Mouse (Mus musculus): ENCODE data around the gene Slc25a18. TPM values are rescaled to one million over a fixed set of nuclear protein-coding genes. Genes with fewer than 3 reads are reported as not detected.

Slc25a18 gene
- total and polyA plus RNA-seq, 2 experiments from 2014 or later = 35.8 to 73.9 TPM

- no peak for TF ChIP-seq CTCF (IDR thresholded peaks at IDR 0.05)
- Histone ChIP-seq H3K27ac (ENCODE audit: low read depth, low read length) (no peak overlapping the region), H3K9ac (replicated peaks; ENCODE audit: low read length, poor library complexity, severe bottlenecking) (no peak overlapping the region), H3K4me2 (ENCODE audit: low read depth, low read length, poor library complexity, severe bottlenecking) (no peak overlapping the region), H3K4me1 (ENCODE audit: insufficient read depth, low read length) (peaks cover 7% of the 10 kb centered on the region; the same call in 1 of the 2 replicates), H3K27me3 (ENCODE audit: insufficient read depth, low read length) (no peaks in the 10 kb centered on the region), H3K4me3 (ENCODE audit: low read depth, low read length) (no peak overlapping the region), H3K9me3 (ENCODE audit: low read length) (no peaks in the 10 kb centered on the region), H3K36me3 (ENCODE audit: insufficient read depth, low read length) (peaks cover 21% of the 10 kb centered on the region)
- WGBS = 96% methylated on average over 2 of the region's 2 CpGs
- ATAC-seq (ENCODE audit: low FRiP score) (no peak), DNase-seq (ENCODE audit: low spot score) (no peak)
Observed at GRCm38 (mm10) chr6:120819294-120819693, 45.9 kb downstream of the Slc25a18 start.

- 94% methylated on average over 5 of the region's 5 CpGs for WGBS
- no peak for ATAC-seq (ENCODE audit: low FRiP score)
Observed at GRCm38 (mm10) chr6:120820144-120820543, 46.8 kb downstream of the Slc25a18 start.

GRCm38 (mm10) chr6:120820941-120821340 is 47.6 kb downstream of the Slc25a18 start:
- no peak for TF ChIP-seq CTCF (IDR thresholded peaks at IDR 0.05)
- 0 out of 2 replicates have a peak overlapping the region, but pooled peaks have one; percentile 58 for H3K4me2 ChIP-seq (ENCODE audit: low read depth, low read length, poor library complexity, severe bottlenecking)
- H3K9me3 ChIP-seq (ENCODE audit: low read length) = no peaks in the 10 kb centered on the region
- no peak overlapping the region for H3K4me3 ChIP-seq (ENCODE audit: low read depth, low read length)
- 97% methylated on average over 1 of the region's 1 CpGs for WGBS
- peaks cover 21% of the 10 kb centered on the region for H3K36me3 ChIP-seq (ENCODE audit: insufficient read depth, low read length)
- DNase-seq (ENCODE audit: low spot score) (no peak), ATAC-seq (ENCODE audit: low FRiP score) (no peak)
- peaks cover 7% of the 10 kb centered on the region; the same call in 1 of the 2 replicates for H3K4me1 ChIP-seq (ENCODE audit: insufficient read depth, low read length)
- H3K27ac ChIP-seq (ENCODE audit: low read depth, low read length) = no peak overlapping the region
- no peaks in the 10 kb centered on the region for H3K27me3 ChIP-seq (ENCODE audit: insufficient read depth, low read length)
- no peak overlapping the region for H3K9ac ChIP-seq (replicated peaks; ENCODE audit: low read length, poor library complexity, severe bottlenecking)

More at GRCm38 (mm10) chr6:120820144-120820543, 46.8 kb downstream of the Slc25a18 start:
- Histone ChIP-seq H3K4me2 (ENCODE audit: low read depth, low read length, poor library complexity, severe bottlenecking) (no peak overlapping the region), H3K4me1 (ENCODE audit: insufficient read depth, low read length) (peaks cover 7% of the 10 kb centered on the region; the same call in 1 of the 2 replicates), H3K27me3 (ENCODE audit: insufficient read depth, low read length) (no peaks in the 10 kb centered on the region), H3K27ac (ENCODE audit: low read depth, low read length) (no peak overlapping the region), H3K9me3 (ENCODE audit: low read length) (no peaks in the 10 kb centered on the region), H3K4me3 (ENCODE audit: low read depth, low read length) (no peak overlapping the region), H3K36me3 (ENCODE audit: insufficient read depth, low read length) (peaks cover 21% of the 10 kb centered on the region), H3K9ac (replicated peaks; ENCODE audit: low read length, poor library complexity, severe bottlenecking) (no peak overlapping the region)
- no peak for DNase-seq (ENCODE audit: low spot score)
- no peak for TF ChIP-seq CTCF (IDR thresholded peaks at IDR 0.05)

- peaks cover 7% of the 10 kb centered on the region; the same call in 1 of the 2 replicates for H3K4me1 ChIP-seq (ENCODE audit: insufficient read depth, low read length)
- no peaks in the 10 kb centered on the region for H3K9me3 ChIP-seq (ENCODE audit: low read length)
- H3K4me2 ChIP-seq (ENCODE audit: low read depth, low read length, poor library complexity, severe bottlenecking) = peak overlapping the region; percentile 58
- peak overlapping the region; percentile 89 for H3K4me3 ChIP-seq (ENCODE audit: low read depth, low read length)
- no peaks in the 10 kb centered on the region for H3K27me3 ChIP-seq (ENCODE audit: insufficient read depth, low read length)
- no peak for TF ChIP-seq CTCF (IDR thresholded peaks at IDR 0.05)
- H3K36me3 ChIP-seq (ENCODE audit: insufficient read depth, low read length) = peaks cover 21% of the 10 kb centered on the region
- ATAC-seq (ENCODE audit: low FRiP score) (no peak), DNase-seq (ENCODE audit: low spot score) (no peak)
- H3K27ac ChIP-seq (ENCODE audit: low read depth, low read length) = peak overlapping the region; percentile 87; the same call in 1 of the 2 replicates
- peak overlapping the region; percentile 85 for H3K9ac ChIP-seq (replicated peaks; ENCODE audit: low read length, poor library complexity, severe bottlenecking)
- 50% methylated on average over 5 of the region's 5 CpGs for WGBS
Observed at GRCm38 (mm10) chr6:120821715-120822114, 48.3 kb downstream of the Slc25a18 start.

- no peak for TF ChIP-seq CTCF (IDR thresholded peaks at IDR 0.05)
- Histone ChIP-seq H3K4me1 (ENCODE audit: insufficient read depth, low read length) (peaks cover 7% of the 10 kb centered on the region; the same call in 1 of the 2 replicates), H3K9ac (replicated peaks; ENCODE audit: low read length, poor library complexity, severe bottlenecking) (peak within 1 kb of the TSS; percentile 85), H3K36me3 (ENCODE audit: insufficient read depth, low read length) (peaks cover 19% of the 10 kb centered on the region), H3K9me3 (ENCODE audit: low read length) (no peaks in the 10 kb centered on the region), H3K4me2 (ENCODE audit: low read depth, low read length, poor library complexity, severe bottlenecking) (peak within 1 kb of the TSS; percentile 58), H3K4me3 (ENCODE audit: low read depth, low read length) (peak within 1 kb of the TSS; percentile 89), H3K27me3 (ENCODE audit: insufficient read depth, low read length) (no peaks in the 10 kb centered on the region), H3K27ac (ENCODE audit: low read depth, low read length) (peak within 1 kb of the TSS; percentile 87)
- WGBS = 0% methylated on average over 41 of the region's 41 CpGs
- peak; percentile 96 for ATAC-seq (ENCODE audit: low FRiP score)
- DNase-seq (ENCODE audit: low spot score) = peak; percentile 98
Observed at GRCm38 (mm10) chr6:120822307-120822928, 49.0 kb downstream of the Slc25a18 start, which contains the start of gene Atp6v1e1. TSS of gene Atp6v1e1 (minus strand) at chr6:120822793.

GRCm38 (mm10) chr6:120822937-120823614 is 49.7 kb downstream of the Slc25a18 start:
- TF ChIP-seq CTCF (IDR thresholded peaks at IDR 0.05) = peak; percentile 49
- Histone ChIP-seq H3K27ac (ENCODE audit: low read depth, low read length) (peak overlapping the region; percentile 51; the same call in 1 of the 2 replicates), H3K4me1 (ENCODE audit: insufficient read depth, low read length) (peaks cover 7% of the 10 kb centered on the region; the same call in 1 of the 2 replicates), H3K9ac (replicated peaks; ENCODE audit: low read length, poor library complexity, severe bottlenecking) (no peak overlapping the region), H3K36me3 (ENCODE audit: insufficient read depth, low read length) (peaks cover 12% of the 10 kb centered on the region), H3K9me3 (ENCODE audit: low read length) (no peaks in the 10 kb centered on the region), H3K27me3 (ENCODE audit: insufficient read depth, low read length) (no peaks in the 10 kb centered on the region), H3K4me3 (ENCODE audit: low read depth, low read length) (peak overlapping the region; percentile 89), H3K4me2 (ENCODE audit: low read depth, low read length, poor library complexity, severe bottlenecking) (peak overlapping the region; percentile 28)
- peak; percentile 57 for DNase-seq (ENCODE audit: low spot score)
- peak; percentile 35; the same call in 1 of the 2 replicates for ATAC-seq (ENCODE audit: low FRiP score)
- 57% methylated on average over 10 of the region's 10 CpGs for WGBS
